Mouse (Mus musculus) spleen, postnatal 14 days (tissue): ENCODE measurements at regions not wholly inside any gene's neighbourhood (a gene's known extent, or its start where the extent isn't known, plus 50 kb on each side); places are given as distances from the start of the nearest gene placed in this dataset.
A peak's percentile ranks its signal among the peaks of the same experiment; 100 is the strongest.

ENCODE experiments used
- DNase-seq, 2 experiments: peaks; one replicate each; pipeline ENCODE4 v3.0.0; 2021 to 2022; ENCODE audit warnings: low spot score in 2 of 2

DNA sequence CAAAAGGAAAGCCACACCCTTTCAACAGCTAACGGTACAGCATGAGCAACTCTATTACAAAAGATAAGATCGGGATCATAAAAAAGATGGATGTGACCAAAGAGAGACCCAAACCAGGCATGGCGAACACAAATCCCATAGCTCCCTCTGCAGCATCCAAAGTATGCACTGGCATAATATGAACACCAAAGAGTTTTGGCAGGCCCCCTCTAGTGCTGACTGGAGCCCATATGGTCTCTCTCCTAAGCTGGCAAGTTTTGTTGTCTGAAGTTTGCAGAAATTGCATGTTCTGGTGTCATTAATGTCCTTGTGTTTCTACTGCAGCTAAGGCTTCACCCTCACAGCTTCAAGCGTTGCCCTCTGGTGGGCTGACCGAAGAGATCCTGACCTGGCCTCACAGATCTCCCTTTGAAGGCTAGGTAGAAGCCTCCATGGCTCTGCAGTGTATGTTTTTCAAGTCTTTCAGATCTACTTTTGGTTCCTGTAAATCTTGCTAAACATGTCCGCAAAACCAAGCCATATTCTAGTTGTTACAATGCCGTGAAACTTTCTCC lies 75.7 kb upstream of the Bcl2l14 start:
- no peak for DNase-seq

DNA sequence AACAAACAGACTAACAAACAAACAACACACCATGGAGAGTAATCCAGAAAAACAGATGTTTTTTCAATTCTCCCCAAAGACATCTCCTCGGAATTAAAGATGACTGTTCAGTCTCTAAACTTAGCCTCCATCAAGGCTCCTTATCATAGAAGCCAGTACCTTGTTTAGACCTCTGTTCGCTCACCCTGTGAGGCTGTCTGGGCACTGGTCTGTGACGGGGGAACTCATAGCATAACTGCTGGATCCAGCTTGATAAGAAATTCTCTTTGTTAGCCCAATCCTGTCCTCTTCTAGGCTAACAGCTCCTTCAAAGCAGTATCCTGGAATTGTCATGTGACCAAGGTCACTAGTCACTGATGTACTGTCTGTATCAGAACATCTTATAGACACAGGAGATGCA lies 72.1 kb upstream of the Bcl2l14 start:
- DNase-seq = no peak

DNA sequence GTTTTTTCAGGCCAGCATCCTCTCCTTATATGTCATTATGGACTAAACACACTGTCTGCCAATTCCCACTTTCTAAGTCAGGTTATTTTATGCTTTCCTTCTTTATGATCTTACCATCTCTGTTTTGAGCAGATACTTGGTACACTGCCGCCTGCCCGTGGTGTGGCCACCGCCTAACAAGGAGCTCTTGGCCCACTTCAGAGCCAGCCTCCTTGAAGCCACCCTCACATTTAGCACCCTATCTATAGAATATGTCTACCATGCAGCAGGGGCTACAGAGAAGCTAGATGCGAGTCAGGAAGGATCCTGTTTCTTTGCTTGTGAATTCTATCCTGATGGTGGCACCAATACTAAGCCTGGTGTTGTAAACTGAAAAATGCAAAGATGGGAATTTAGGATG lies 70.6 kb upstream of the Bcl2l14 start:
- DNase-seq = no peak

DNA sequence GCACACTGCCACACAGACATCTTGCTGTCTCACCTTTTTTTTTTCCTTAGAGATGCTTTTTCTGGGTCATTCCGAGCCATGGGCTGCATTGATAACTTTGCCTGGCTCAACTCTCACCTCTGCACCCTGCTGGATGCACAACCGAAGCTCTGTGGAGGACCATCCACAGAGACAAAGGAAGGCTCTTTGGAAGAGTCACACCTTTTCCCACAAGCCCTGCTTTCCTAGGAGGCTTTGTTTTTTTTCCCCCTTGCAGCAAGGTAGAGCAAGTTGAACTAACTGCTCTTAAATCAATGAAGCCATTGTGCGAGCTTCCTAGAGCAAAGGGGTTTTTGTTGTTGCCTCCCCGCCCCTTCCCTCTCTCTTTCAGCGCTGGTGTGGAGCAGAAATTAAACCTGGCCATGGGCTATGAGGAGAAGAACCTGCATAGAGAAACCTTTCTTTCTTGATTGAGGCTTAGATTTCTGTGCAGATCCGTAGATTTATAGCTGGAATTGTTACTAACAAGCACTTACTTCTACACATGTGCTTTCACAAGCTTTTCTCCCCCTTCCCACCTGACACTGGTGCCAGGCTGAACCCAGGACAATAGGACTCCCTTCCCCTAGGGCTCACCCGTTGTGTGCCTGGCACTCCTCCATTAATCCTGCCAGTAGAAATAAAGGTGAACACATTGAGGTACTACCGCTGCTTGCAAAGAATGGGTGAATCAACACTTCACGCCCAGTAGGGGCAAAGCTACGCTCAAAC lies 66.4 kb upstream of the Bcl2l14 start:
- no peak for DNase-seq

DNA sequence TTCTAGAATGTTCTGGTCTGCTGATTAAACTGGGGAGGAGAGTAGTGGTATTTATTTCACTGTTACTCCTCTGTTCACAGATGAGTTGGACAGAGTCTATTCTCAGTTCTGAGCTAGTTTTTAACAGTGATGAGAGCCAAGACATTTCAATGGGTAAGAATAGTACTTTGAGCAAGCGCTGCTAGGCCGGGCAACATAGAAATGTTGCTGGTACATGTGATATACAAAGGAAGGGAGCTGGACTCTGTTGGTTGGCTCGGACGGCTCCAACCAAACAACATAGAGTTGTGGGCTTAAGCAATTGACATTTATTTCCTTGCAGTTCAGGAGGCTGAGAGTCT lies 65.8 kb upstream of the Bcl2l14 start:
- no peak for DNase-seq

DNA sequence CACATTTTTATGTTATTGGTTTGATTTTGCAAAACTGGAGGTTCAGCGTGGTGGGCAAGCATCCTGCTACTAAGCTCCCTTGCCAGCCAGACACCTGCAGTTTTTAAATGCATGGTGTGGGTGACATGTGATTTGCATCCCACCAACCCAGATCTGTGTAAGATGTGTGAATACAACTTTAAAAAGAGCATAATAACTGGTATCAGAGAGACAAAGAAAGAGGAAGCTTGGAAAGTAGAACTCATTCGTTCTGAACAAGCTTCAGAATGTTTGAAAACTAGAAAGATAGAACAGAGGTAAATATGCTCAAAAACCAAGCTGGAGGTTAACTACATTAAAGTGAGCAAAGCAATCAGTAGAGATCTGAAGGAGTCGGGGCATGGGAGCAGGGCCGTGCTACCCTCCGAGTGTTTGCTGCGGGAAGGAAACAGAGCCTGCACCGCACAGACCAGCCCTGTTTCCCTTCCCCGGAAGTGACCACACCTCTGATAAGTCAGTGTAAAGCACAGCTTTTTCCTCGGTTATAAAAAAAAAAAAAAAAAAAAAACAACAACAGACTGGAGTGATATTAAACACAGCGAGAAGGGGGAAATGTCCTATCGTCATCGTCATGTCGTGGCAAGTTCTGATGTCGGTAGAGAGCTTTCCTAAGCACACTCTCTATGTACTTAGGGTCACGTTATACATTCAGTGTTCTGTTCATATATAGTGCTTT lies 63.2 kb upstream of the Bcl2l14 start:
- DNase-seq = peak in 1 of 2 experiments; percentile 11

DNA sequence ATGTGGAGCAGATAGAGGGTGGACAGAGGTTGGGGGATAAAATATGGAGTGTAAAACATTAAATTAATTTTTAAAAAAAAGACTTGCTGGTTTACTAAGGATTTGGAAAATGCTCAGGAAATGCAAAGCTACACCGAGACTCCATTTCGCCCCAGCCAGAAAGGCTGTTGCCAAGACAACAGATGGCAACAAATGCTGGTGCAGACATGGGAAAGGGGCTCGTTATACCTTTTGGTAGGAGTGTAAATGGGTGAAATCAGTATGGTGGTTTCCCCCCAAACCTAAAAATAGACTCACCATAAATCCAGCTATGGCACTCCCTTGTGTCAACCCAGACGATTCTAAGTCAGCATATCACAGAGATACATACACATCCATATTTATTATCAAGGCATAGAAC lies 60.4 kb upstream of the Bcl2l14 start:
- DNase-seq = no peak

DNA sequence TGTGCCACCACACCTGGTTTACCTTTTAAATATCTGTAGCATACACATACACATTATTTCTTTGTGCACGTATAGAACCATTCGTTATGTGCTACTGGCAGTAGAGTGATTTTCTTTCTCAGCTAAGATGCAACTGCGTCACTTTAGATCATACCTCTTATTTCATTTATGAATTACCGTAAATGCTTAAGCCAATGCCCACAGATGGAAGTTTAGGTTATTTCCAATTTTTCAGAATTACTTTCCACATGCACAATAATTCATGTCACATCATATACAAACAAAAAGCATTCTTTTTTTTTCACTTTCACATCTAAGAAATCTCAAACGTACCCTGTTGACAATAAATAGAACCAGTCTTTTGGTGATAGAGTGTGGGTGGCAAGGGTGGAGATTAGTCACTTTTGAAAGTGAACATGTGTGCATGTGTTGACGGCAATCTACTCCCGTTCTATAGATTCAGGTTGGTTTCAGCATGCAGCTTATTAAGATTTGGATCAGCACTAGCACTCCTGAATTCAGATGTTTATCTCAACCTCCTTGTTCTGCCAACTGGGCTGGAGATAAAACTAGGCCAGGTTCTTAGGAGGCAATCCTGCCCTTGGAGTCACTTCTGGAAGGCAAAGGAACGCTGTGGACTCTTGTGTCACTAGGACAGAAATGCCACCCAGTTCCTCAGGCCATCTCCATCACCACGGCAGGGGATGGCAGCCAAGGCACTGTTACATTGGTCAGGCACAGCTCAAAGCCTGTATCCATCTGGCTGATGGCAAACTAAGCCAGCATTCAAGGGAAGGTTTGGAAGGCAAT lies 53.1 kb upstream of the Bcl2l14 start:
- DNase-seq = no peak

DNA sequence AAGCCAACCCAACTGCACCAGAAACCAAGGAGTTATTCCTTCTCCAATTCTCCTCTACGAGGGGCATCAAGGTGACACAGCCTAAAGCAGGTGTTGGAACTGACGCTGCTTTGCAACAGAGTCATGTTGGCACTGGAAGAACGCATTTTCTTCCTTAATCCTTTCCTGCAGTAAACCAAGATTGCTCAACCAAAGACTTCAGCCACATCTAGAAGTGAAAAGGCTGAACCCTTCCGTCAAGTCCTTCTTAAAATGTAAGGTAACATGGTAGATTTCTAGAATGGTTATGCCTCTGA lies 52.6 kb upstream of the Bcl2l14 start:
- DNase-seq = no peak
